Mouse (Mus musculus): ENCODE results near the gene Cib4. TPM values are rescaled to one million over a fixed set of nuclear protein-coding genes. Genes with fewer than 3 reads are reported as not detected.
A peak's percentile ranks its signal among the peaks of the same experiment; 100 is the strongest.

The Cib4 gene
- polyA plus RNA-seq, 1 experiment from 2014 or later, result 0.26 TPM

DNA sequence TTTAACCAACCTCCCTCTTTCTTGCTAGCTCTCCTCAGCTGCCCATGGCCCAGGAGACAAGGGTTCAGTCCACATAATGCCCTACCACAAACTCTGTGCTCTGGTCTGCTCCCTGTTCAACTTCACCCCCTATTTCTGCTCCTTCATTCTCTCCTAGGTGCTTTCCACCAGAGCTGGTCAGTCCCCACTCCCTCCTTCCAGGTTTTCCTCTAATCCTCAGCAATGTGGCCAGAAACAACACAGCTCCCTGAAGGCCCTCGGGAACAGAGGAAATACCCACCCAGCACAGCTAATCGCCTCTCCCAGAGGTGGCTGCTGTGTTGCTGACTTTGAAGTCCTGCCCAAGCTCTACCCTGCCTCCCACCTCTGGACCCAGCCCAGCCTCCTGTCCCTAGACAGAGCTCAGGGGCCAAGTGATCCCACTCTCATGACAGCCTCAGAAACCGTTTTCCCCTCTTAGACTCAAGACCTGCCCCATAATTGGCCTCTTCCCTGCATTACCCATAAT, 14.4 kb upstream of the Cib4 start:
- H3K36me3 ChIP-seq, result no peaks in the 10 kb centered on the region
- no peak overlapping the region for H3K4me3 ChIP-seq
- ATAC-seq (ENCODE audit: borderline replicate concordance, extremely low read depth, low FRiP score, low TSS enrichment), result no peak
- no peak overlapping the region for H3K27ac ChIP-seq
- no peak overlapping the region for H3K9ac ChIP-seq
- H3K4me1 ChIP-seq, result peaks cover 15% of the 10 kb centered on the region
- H3K9me3 ChIP-seq, result no peaks in the 10 kb centered on the region
- no peaks in the 10 kb centered on the region for H3K27me3 ChIP-seq
- H3K4me2 ChIP-seq, result no peak overlapping the region
- 29% methylated on average over 3 of the region's 3 CpGs for WGBS

GRCm38 (mm10) chr5:30559421-30559820, 13.8 kb upstream of the Cib4 start:
- Histone ChIP-seq H3K9me3 (no peaks in the 10 kb centered on the region), H3K36me3 (no peaks in the 10 kb centered on the region), H3K4me1 (peaks cover 22% of the 10 kb centered on the region), H3K27me3 (no peaks in the 10 kb centered on the region), H3K9ac (no peak overlapping the region), H3K4me2 (no peak overlapping the region), H3K4me3 (no peak overlapping the region), H3K27ac (no peak overlapping the region)
- ATAC-seq (ENCODE audit: borderline replicate concordance, extremely low read depth, low FRiP score, low TSS enrichment), result no peak
- WGBS, result 82% methylated on average over 3 of the region's 3 CpGs

GRCm38 (mm10) chr5:30556284-30556683, 10.6 kb upstream of the Cib4 start:
- H3K9ac ChIP-seq, result no peak overlapping the region
- peak; percentile 79; the same call in 1 of the 2 replicates for ATAC-seq (ENCODE audit: borderline replicate concordance, extremely low read depth, low FRiP score, low TSS enrichment)
- peak overlapping the region; percentile 73 for H3K27ac ChIP-seq
- H3K4me3 ChIP-seq, result no peak overlapping the region
- H3K4me1 ChIP-seq, result peaks cover 24% of the 10 kb centered on the region
- no peak overlapping the region for H3K4me2 ChIP-seq
- no peaks in the 10 kb centered on the region for H3K9me3 ChIP-seq
- H3K36me3 ChIP-seq, result no peaks in the 10 kb centered on the region
- H3K27me3 ChIP-seq, result no peaks in the 10 kb centered on the region
- WGBS, result 53% methylated on average over 3 of the region's 3 CpGs

GRCm38 (mm10) chr5:30554981-30555380, 9.3 kb upstream of the Cib4 start:
- 68% methylated on average over 8 of the region's 8 CpGs for WGBS
- no peaks in the 10 kb centered on the region for H3K27me3 ChIP-seq
- no peaks in the 10 kb centered on the region for H3K36me3 ChIP-seq
- H3K27ac ChIP-seq, result no peak overlapping the region
- no peak overlapping the region for H3K9ac ChIP-seq
- no peak overlapping the region for H3K4me2 ChIP-seq
- H3K4me3 ChIP-seq, result no peak overlapping the region
- H3K4me1 ChIP-seq, result peaks cover 24% of the 10 kb centered on the region
- H3K9me3 ChIP-seq, result no peaks in the 10 kb centered on the region
- ATAC-seq (ENCODE audit: borderline replicate concordance, extremely low read depth, low FRiP score, low TSS enrichment), result no peak

GRCm38 (mm10) chr5:30553936-30554335, 8.3 kb upstream of the Cib4 start:
- Histone ChIP-seq H3K9ac (no peak overlapping the region), H3K4me1 (peaks cover 24% of the 10 kb centered on the region), H3K27ac (no peak overlapping the region), H3K36me3 (no peaks in the 10 kb centered on the region), H3K4me2 (no peak overlapping the region), H3K4me3 (no peak overlapping the region), H3K27me3 (no peaks in the 10 kb centered on the region), H3K9me3 (no peaks in the 10 kb centered on the region)
- no peak for ATAC-seq (ENCODE audit: borderline replicate concordance, extremely low read depth, low FRiP score, low TSS enrichment)
- WGBS, result 76% methylated on average over 13 of the region's 13 CpGs

DNA sequence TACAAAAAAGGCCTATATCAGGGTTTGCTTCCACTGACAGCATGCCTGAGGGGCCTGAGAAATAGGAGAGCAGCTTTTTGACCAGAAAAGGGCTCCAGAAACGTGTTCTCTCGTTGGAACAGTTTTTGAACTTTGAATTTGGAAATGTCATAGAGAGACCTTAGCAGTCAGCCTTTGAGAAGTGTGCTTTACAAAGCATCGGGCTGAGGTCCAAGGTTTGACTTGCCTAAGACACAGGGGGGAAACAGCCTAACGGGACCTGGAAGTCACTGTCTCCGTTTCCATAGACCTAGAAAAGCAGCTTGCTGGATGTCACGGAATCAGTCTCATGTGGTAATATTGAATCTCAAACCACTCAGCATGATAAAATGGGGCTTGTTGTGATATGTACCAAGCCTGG, 6.4 kb upstream of the Cib4 start:
- H3K27me3 ChIP-seq, result no peaks in the 10 kb centered on the region
- H3K4me2 ChIP-seq, result no peak overlapping the region
- no peak for ATAC-seq (ENCODE audit: borderline replicate concordance, extremely low read depth, low FRiP score, low TSS enrichment)
- no peak overlapping the region for H3K4me3 ChIP-seq
- no peak overlapping the region for H3K27ac ChIP-seq
- H3K36me3 ChIP-seq, result no peaks in the 10 kb centered on the region
- no peaks in the 10 kb centered on the region for H3K9me3 ChIP-seq
- peaks cover 23% of the 10 kb centered on the region for H3K4me1 ChIP-seq
- 60% methylated on average over 6 of the region's 6 CpGs for WGBS
- no peak overlapping the region for H3K9ac ChIP-seq

- WGBS, result 81% methylated on average over 8 of the region's 8 CpGs
- H3K4me3 ChIP-seq, result no peak overlapping the region
- H3K4me1 ChIP-seq, result peaks cover 18% of the 10 kb centered on the region
- no peak overlapping the region for H3K27ac ChIP-seq
- H3K36me3 ChIP-seq, result no peaks in the 10 kb centered on the region
- no peak overlapping the region for H3K9ac ChIP-seq
- no peaks in the 10 kb centered on the region for H3K9me3 ChIP-seq
- no peak for ATAC-seq (ENCODE audit: borderline replicate concordance, extremely low read depth, low FRiP score, low TSS enrichment)
- no peak overlapping the region for H3K4me2 ChIP-seq
- no peaks in the 10 kb centered on the region for H3K27me3 ChIP-seq
Observed at GRCm38 (mm10) chr5:30551022-30551638, 5.5 kb upstream of the Cib4 start.

DNA sequence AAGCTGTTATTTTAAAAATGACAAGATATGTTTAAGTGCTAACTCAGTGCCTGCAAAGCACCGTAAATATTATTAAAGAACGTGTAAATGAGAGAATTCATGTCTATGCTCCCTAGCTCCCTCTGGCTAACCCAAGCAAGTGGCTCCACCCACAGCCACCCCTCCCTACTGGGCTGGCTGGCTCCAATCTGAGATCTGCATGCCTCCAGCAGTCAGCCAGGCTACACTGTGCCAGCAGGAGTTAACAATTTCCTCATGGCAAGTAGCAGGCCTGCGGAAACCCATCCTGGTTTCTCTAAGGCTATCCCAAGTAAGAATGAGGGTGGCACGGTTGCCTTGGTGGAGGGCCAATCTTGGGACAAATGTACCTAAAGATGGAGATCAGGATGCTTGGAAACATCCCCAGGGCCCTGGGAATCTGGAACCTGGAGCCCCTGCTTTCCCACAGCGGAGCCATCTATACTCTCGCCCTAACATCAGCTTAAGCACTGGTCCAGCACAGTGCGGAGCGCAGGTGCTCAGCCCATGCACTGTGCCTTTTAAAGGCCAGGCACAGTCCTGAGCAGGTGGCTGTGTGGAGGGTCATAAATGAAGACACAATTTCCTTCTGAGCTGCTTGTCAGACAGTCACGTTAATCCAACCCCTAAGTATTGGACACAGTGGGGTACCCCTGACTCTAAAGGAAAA, 4.8 kb upstream of the Cib4 start:
- no peak overlapping the region for H3K9ac ChIP-seq
- H3K9me3 ChIP-seq, result no peaks in the 10 kb centered on the region
- peaks cover 15% of the 10 kb centered on the region for H3K4me1 ChIP-seq
- no peak overlapping the region for H3K27ac ChIP-seq
- peak; percentile 44; the same call in 1 of the 2 replicates for ATAC-seq (ENCODE audit: borderline replicate concordance, extremely low read depth, low FRiP score, low TSS enrichment)
- no peaks in the 10 kb centered on the region for H3K36me3 ChIP-seq
- no peak overlapping the region for H3K4me3 ChIP-seq
- WGBS, result 63% methylated on average over 9 of the region's 9 CpGs
- no peak overlapping the region for H3K4me2 ChIP-seq
- H3K27me3 ChIP-seq, result no peaks in the 10 kb centered on the region

GRCm38 (mm10) chr5:30548681-30549080, 3.0 kb upstream of the Cib4 start:
- H3K4me2 ChIP-seq, result no peak overlapping the region
- H3K9ac ChIP-seq, result no peak overlapping the region
- ATAC-seq (ENCODE audit: borderline replicate concordance, extremely low read depth, low FRiP score, low TSS enrichment), result no peak
- no peaks in the 10 kb centered on the region for H3K9me3 ChIP-seq
- H3K36me3 ChIP-seq, result no peaks in the 10 kb centered on the region
- peaks cover 3% of the 10 kb centered on the region; the same call in 1 of the 2 replicates for H3K4me1 ChIP-seq
- no peaks in the 10 kb centered on the region for H3K27me3 ChIP-seq
- no peak overlapping the region for H3K27ac ChIP-seq
- no peak overlapping the region for H3K4me3 ChIP-seq
- WGBS, result 53% methylated on average over 2 of the region's 2 CpGs

GRCm38 (mm10) chr5:30536051-30536570, 9.5 kb downstream of the Cib4 start:
- no peak overlapping the region for H3K4me2 ChIP-seq
- no peak overlapping the region for H3K4me3 ChIP-seq
- no peak overlapping the region for H3K27ac ChIP-seq
- H3K9me3 ChIP-seq, result no peaks in the 10 kb centered on the region
- no peak for ATAC-seq (ENCODE audit: borderline replicate concordance, extremely low read depth, low FRiP score, low TSS enrichment)
- no peaks in the 10 kb centered on the region for H3K36me3 ChIP-seq
- no peaks in the 10 kb centered on the region for H3K27me3 ChIP-seq
- no peak overlapping the region for H3K9ac ChIP-seq
- WGBS, result 24% methylated on average over 7 of the region's 7 CpGs
- H3K4me1 ChIP-seq, result peaks cover 16% of the 10 kb centered on the region; the same call in 1 of the 2 replicates

DNA sequence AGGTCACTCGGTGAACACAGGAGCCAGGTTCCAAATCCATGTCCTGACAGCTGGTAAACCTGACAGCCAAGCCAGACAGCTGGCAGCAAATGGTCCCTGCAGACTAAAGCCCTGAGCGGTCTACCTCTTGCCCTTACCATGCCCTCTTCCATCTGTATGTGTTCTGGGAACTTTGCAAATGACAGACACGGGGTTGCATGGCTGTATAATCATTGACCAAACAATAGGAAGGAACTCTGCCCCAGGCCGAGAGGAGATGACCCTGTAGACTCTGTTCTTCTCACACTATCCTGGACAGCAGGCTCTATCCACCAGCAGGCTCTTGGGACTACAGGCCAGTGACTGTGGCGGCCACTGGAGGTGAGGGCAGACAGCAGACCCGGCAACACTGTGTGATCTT, 11.0 kb downstream of the Cib4 start:
- H3K4me2 ChIP-seq, result no peak overlapping the region
- H3K36me3 ChIP-seq, result no peaks in the 10 kb centered on the region
- ATAC-seq (ENCODE audit: borderline replicate concordance, extremely low read depth, low FRiP score, low TSS enrichment), result no peak
- no peak overlapping the region for H3K4me3 ChIP-seq
- 62% methylated on average over 6 of the region's 6 CpGs for WGBS
- no peaks in the 10 kb centered on the region; the same call in 1 of the 2 replicates for H3K27me3 ChIP-seq
- peaks cover 18% of the 10 kb centered on the region; the same call in 1 of the 2 replicates for H3K4me1 ChIP-seq
- H3K27ac ChIP-seq, result no peak overlapping the region
- no peak overlapping the region for H3K9ac ChIP-seq
- no peaks in the 10 kb centered on the region for H3K9me3 ChIP-seq

DNA sequence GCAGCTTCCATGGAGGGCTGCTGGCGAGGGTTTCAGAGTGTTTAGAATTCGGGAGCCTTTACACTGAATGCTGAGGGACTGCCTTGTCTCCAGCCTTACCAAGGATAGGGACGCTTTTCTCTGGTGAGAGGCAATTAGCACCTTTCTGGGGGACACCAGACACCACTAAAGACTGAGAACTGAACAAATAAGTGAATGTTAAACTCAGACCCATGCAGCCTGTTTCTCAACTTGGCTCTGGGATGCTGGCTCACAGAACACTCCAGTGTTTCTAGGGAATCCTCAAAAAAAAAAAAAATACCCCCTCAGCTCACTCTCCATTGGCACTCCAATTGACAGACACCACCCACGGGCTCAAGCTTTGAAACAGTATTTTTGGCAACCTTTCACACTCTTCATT, 16.7 kb downstream of the Cib4 start:
- Histone ChIP-seq H3K9me3 (no peaks in the 10 kb centered on the region), H3K27ac (no peak overlapping the region), H3K4me2 (no peak overlapping the region), H3K36me3 (no peaks in the 10 kb centered on the region), H3K9ac (no peak overlapping the region), H3K4me3 (no peak overlapping the region), H3K4me1 (peaks cover 60% of the 10 kb centered on the region), H3K27me3 (no peaks in the 10 kb centered on the region; the same call in 1 of the 2 replicates)
- WGBS, result 31% methylated on average over 4 of the region's 4 CpGs
- ATAC-seq (ENCODE audit: borderline replicate concordance, extremely low read depth, low FRiP score, low TSS enrichment), result no peak

Data from lung, embryonic 15.5 days (tissue).